Mouse (Mus musculus): ENCODE measurements around the gene Phb2.

The Phb2 gene

GRCm38 (mm10) chr6:124746654-124747632 is 34.8 kb downstream of the Phb2 start:
- no peak for DNase-seq (ENCODE audit: low read depth, low spot score)

GRCm38 (mm10) chr6:124750405-124750804 is 38.3 kb downstream of the Phb2 start:
- no peak for DNase-seq (ENCODE audit: low read depth, low spot score)

GRCm38 (mm10) chr6:124753861-124754260 is 41.7 kb downstream of the Phb2 start:
- no peak for DNase-seq (ENCODE audit: low read depth, low spot score)

GRCm38 (mm10) chr6:124755306-124755705 is 43.2 kb downstream of the Phb2 start:
- no peak for DNase-seq (ENCODE audit: low read depth, low spot score)

- peak; percentile 59 for DNase-seq (ENCODE audit: low read depth, low spot score)
These were observed 43.9 kb downstream of the Phb2 start, which contains the start of the genes Gm45234 and Atn1 for GRCm38 (mm10) chr6:124755831-124756595. Gene Gm45234 (minus strand): TSS chr6:124756021. Gene Atn1 (minus strand): TSS chr6:124756524.

GRCm38 (mm10) chr6:124756652-124757350 is 44.7 kb downstream of the Phb2 start:
- peak; percentile 79 for DNase-seq (ENCODE audit: low read depth, low spot score)

GRCm38 (mm10) chr6:124757351-124757880 is 45.3 kb downstream of the Phb2 start:
- DNase-seq (ENCODE audit: low read depth, low spot score), result no peak

GRCm38 (mm10) chr6:124757909-124758848 is 46.0 kb downstream of the Phb2 start:
- no peak for DNase-seq (ENCODE audit: low read depth, low spot score)

- DNase-seq (ENCODE audit: low read depth, low spot score), result no peak
These were observed 46.7 kb downstream of the Phb2 start for GRCm38 (mm10) chr6:124758849-124759232.

- DNase-seq (ENCODE audit: low read depth, low spot score), result peak; percentile 90
These were observed 47.1 kb downstream of the Phb2 start for GRCm38 (mm10) chr6:124759259-124759658.

GRCm38 (mm10) chr6:124765951-124766350 is 53.8 kb downstream of the Phb2 start:
- DNase-seq (ENCODE audit: low read depth, low spot score), result no peak
